Mouse (Mus musculus): ENCODE measurements at regions not wholly inside any gene's neighbourhood (a gene's known extent, or its start where the extent isn't known, plus 50 kb on each side); places are given as distances from the start of the nearest gene placed in this dataset.

- no peak for DNase-seq (ENCODE audit: low read depth)
These were observed 104.6 kb downstream of the Psmg1 start for GRCm38 (mm10) chr16:95886131-95886530.

GRCm38 (mm10) chr16:95873297-95873696 is 117.5 kb downstream of the Psmg1 start:
- DNase-seq (ENCODE audit: low read depth), result no peak

- no peak for DNase-seq (ENCODE audit: low read depth)
These were observed 118.3 kb downstream of the Psmg1 start for GRCm38 (mm10) chr16:95872436-95872835.

GRCm38 (mm10) chr16:95870291-95870690 is 120.5 kb downstream of the Psmg1 start:
- DNase-seq (ENCODE audit: low read depth), result no peak

GRCm38 (mm10) chr16:95869501-95869900 is 121.3 kb downstream of the Psmg1 start:
- DNase-seq (ENCODE audit: low read depth), result no peak

GRCm38 (mm10) chr16:95868896-95869295 is 121.9 kb downstream of the Psmg1 start:
- DNase-seq (ENCODE audit: low read depth), result no peak

- no peak for DNase-seq (ENCODE audit: low read depth)
These were observed 123.2 kb downstream of the Psmg1 start for GRCm38 (mm10) chr16:95867516-95867915.

GRCm38 (mm10) chr16:95866866-95867420 is 123.8 kb downstream of the Psmg1 start:
- DNase-seq (ENCODE audit: low read depth), result no peak

- DNase-seq (ENCODE audit: low read depth), result no peak
These were observed 125.2 kb downstream of the Psmg1 start for GRCm38 (mm10) chr16:95865603-95866002.

GRCm38 (mm10) chr16:95864646-95865045 is 126.1 kb downstream of the Psmg1 start:
- no peak for DNase-seq (ENCODE audit: low read depth)

- DNase-seq (ENCODE audit: low read depth), result no peak
These were observed 126.7 kb downstream of the Psmg1 start for GRCm38 (mm10) chr16:95864106-95864505.

GRCm38 (mm10) chr16:95863565-95863964 is 127.2 kb downstream of the Psmg1 start:
- no peak for DNase-seq (ENCODE audit: low read depth)

- DNase-seq (ENCODE audit: low read depth), result no peak
These were observed 128.1 kb downstream of the Psmg1 start for GRCm38 (mm10) chr16:95862621-95863020.

- DNase-seq (ENCODE audit: low read depth), result no peak
These were observed 129.5 kb downstream of the Psmg1 start for GRCm38 (mm10) chr16:95861231-95861690.

GRCm38 (mm10) chr16:95860810-95861209 is 129.9 kb downstream of the Psmg1 start:
- no peak for DNase-seq (ENCODE audit: low read depth)

GRCm38 (mm10) chr16:95860111-95860510 is 130.6 kb downstream of the Psmg1 start:
- no peak for DNase-seq (ENCODE audit: low read depth)

GRCm38 (mm10) chr16:95857403-95857802 is 133.4 kb downstream of the Psmg1 start:
- no peak for DNase-seq (ENCODE audit: low read depth)

- no peak for DNase-seq (ENCODE audit: low read depth)
These were observed 135.5 kb downstream of the Psmg1 start for GRCm38 (mm10) chr16:95855230-95855629.

GRCm38 (mm10) chr16:95851907-95852306 is 138.9 kb downstream of the Psmg1 start:
- DNase-seq (ENCODE audit: low read depth), result no peak

- DNase-seq (ENCODE audit: low read depth), result no peak
These were observed 142.1 kb downstream of the Psmg1 start for GRCm38 (mm10) chr16:95848555-95849082.

- no peak for DNase-seq (ENCODE audit: low read depth)
These were observed 142.8 kb downstream of the Psmg1 start for GRCm38 (mm10) chr16:95847765-95848483.

- DNase-seq (ENCODE audit: low read depth), result no peak
These were observed 143.5 kb downstream of the Ets2 start for GRCm38 (mm10) chr16:95845323-95845860.

GRCm38 (mm10) chr16:95844691-95845090 is 142.8 kb downstream of the Ets2 start:
- DNase-seq (ENCODE audit: low read depth), result no peak
